Mouse (Mus musculus): ENCODE data around the gene Atf7ip. TPM values are rescaled to one million over a fixed set of nuclear protein-coding genes. Genes with fewer than 3 reads are reported as not detected.

Atf7ip gene
- total and polyA plus RNA-seq, 2 experiments = 5.2 to 14.9 TPM

- no peak overlapping the region for H3K4me3 ChIP-seq (ENCODE audit: insufficient read depth, low read depth, low read length)
- 0 out of 2 replicates have a peak, but pooled peaks have one; percentile 1 for TF ChIP-seq CTCF (IDR thresholded peaks at IDR 0.05; ENCODE audit: low read depth, low read length)
- no peak for TF ChIP-seq POLR2A (IDR thresholded peaks at IDR 0.05; ENCODE audit: extremely low read depth, insufficient read depth, low read length)
- no peak overlapping the region for H3K9ac ChIP-seq (ENCODE audit: low read depth, low read length)
- 24% methylated on average over 10 of the region's 10 CpGs for WGBS
- peak overlapping the region; percentile 68 for H3K27ac ChIP-seq (replicated peaks; ENCODE audit: insufficient read depth, low read depth, low read length)
- peaks cover 6% of the 10 kb centered on the region for H3K4me1 ChIP-seq (ENCODE audit: control insufficient read depth, insufficient read depth, low read length)
- H3K27me3 ChIP-seq (ENCODE audit: control insufficient read depth, insufficient read depth, low read length) = no peaks in the 10 kb centered on the region
- no peaks in the 10 kb centered on the region for H3K36me3 ChIP-seq (ENCODE audit: control insufficient read depth, insufficient read depth, low read length)
- DNase-seq (ENCODE audit: extremely low read depth, low read depth, low spot score) = peak; percentile 97
- H3K79me2 ChIP-seq (ENCODE audit: control insufficient read depth, insufficient read depth, low read length) = no peaks in the 10 kb centered on the region
Measured at GRCm38 (mm10) chr6:136647455-136647861, 141.5 kb downstream of the Atf7ip start.

- Histone ChIP-seq H3K27ac (replicated peaks; ENCODE audit: insufficient read depth, low read depth, low read length) (no peak overlapping the region), H3K27me3 (ENCODE audit: control insufficient read depth, insufficient read depth, low read length) (no peaks in the 10 kb centered on the region), H3K9ac (ENCODE audit: low read depth, low read length) (no peak overlapping the region), H3K4me3 (ENCODE audit: insufficient read depth, low read depth, low read length) (no peak overlapping the region), H3K36me3 (ENCODE audit: control insufficient read depth, insufficient read depth, low read length) (no peaks in the 10 kb centered on the region), H3K4me1 (ENCODE audit: control insufficient read depth, insufficient read depth, low read length) (peaks cover 13% of the 10 kb centered on the region), H3K79me2 (ENCODE audit: control insufficient read depth, insufficient read depth, low read length) (no peaks in the 10 kb centered on the region)
- WGBS = 87% methylated on average over 8 of the region's 8 CpGs
- TF ChIP-seq POLR2A (IDR thresholded peaks at IDR 0.05; ENCODE audit: extremely low read depth, insufficient read depth, low read length) (no peak), CTCF (IDR thresholded peaks at IDR 0.05; ENCODE audit: low read depth, low read length) (no peak)
- no peak for DNase-seq (ENCODE audit: extremely low read depth, low read depth, low spot score)
Measured at GRCm38 (mm10) chr6:136650664-136651063, 144.7 kb downstream of the Atf7ip start.

- no peak overlapping the region for H3K4me3 ChIP-seq (ENCODE audit: insufficient read depth, low read depth, low read length)
- no peak overlapping the region; the same call in 1 of the 2 replicates for H3K27ac ChIP-seq (replicated peaks; ENCODE audit: insufficient read depth, low read depth, low read length)
- no peaks in the 10 kb centered on the region for H3K36me3 ChIP-seq (ENCODE audit: control insufficient read depth, insufficient read depth, low read length)
- no peak for DNase-seq (ENCODE audit: extremely low read depth, low read depth, low spot score)
- no peak overlapping the region for H3K9ac ChIP-seq (ENCODE audit: low read depth, low read length)
- TF ChIP-seq CTCF (IDR thresholded peaks at IDR 0.05; ENCODE audit: low read depth, low read length) (no peak), POLR2A (IDR thresholded peaks at IDR 0.05; ENCODE audit: extremely low read depth, insufficient read depth, low read length) (no peak)
- no peaks in the 10 kb centered on the region for H3K27me3 ChIP-seq (ENCODE audit: control insufficient read depth, insufficient read depth, low read length)
- WGBS = 70% methylated on average over 5 of the region's 5 CpGs
- H3K4me1 ChIP-seq (ENCODE audit: control insufficient read depth, insufficient read depth, low read length) = peaks cover 9% of the 10 kb centered on the region
- H3K79me2 ChIP-seq (ENCODE audit: control insufficient read depth, insufficient read depth, low read length) = no peaks in the 10 kb centered on the region
Measured at GRCm38 (mm10) chr6:136653331-136653730, 147.4 kb downstream of the Atf7ip start.

DNA sequence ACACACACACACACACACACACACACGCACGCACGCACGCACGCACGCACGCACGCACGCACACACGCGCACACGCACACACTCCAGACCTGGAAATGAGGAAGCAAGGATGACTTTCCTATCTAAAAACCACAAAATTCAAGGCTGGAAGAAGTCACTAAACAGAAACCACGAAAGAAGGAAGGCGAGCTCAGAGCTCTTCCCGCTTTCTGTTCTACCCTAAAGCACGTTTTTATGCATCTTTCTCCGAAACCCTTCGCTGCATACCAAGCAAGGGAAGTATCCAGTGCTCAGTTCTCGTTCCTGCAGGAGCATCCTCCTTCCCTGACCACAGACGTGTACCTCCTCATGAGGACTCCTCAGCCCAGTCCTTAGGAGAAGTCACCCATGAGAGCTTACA is 148.5 kb downstream of the Atf7ip start:
- Histone ChIP-seq H3K36me3 (ENCODE audit: control insufficient read depth, insufficient read depth, low read length) (no peaks in the 10 kb centered on the region), H3K27me3 (ENCODE audit: control insufficient read depth, insufficient read depth, low read length) (no peaks in the 10 kb centered on the region), H3K4me1 (ENCODE audit: control insufficient read depth, insufficient read depth, low read length) (peaks cover 7% of the 10 kb centered on the region), H3K9ac (ENCODE audit: low read depth, low read length) (no peak overlapping the region), H3K27ac (replicated peaks; ENCODE audit: insufficient read depth, low read depth, low read length) (no peak overlapping the region), H3K79me2 (ENCODE audit: control insufficient read depth, insufficient read depth, low read length) (no peaks in the 10 kb centered on the region), H3K4me3 (ENCODE audit: insufficient read depth, low read depth, low read length) (no peak overlapping the region)
- WGBS = 89% methylated on average over 20 of the region's 20 CpGs
- peak; percentile 25 for DNase-seq (ENCODE audit: extremely low read depth, low read depth, low spot score)
- TF ChIP-seq CTCF (IDR thresholded peaks at IDR 0.05; ENCODE audit: low read depth, low read length) (no peak), POLR2A (IDR thresholded peaks at IDR 0.05; ENCODE audit: extremely low read depth, insufficient read depth, low read length) (no peak)

DNA sequence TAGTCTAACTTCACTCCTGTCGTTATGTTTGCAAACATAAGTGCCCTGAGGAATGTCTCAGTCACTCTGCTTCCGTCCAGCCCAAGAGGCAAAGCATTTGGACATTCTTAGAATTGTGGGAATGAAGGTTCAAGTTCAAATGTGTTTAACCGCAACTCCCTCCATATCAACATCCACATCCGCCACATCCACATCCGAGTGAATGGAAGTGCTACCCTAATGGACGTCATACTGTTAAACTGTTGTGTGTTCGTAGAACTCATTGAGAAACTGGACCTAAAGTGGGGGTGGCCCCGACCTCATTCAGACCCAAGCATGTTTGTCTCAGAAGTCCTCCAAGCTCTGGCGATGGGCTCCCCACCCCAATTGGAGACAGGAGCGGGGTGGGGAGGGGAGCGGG is 149.8 kb downstream of the Atf7ip start:
- H3K9ac ChIP-seq (ENCODE audit: low read depth, low read length) = no peak overlapping the region
- H3K36me3 ChIP-seq (ENCODE audit: control insufficient read depth, insufficient read depth, low read length) = no peaks in the 10 kb centered on the region
- no peak overlapping the region for H3K27ac ChIP-seq (replicated peaks; ENCODE audit: insufficient read depth, low read depth, low read length)
- peaks cover 10% of the 10 kb centered on the region for H3K4me1 ChIP-seq (ENCODE audit: control insufficient read depth, insufficient read depth, low read length)
- 79% methylated on average over 11 of the region's 11 CpGs for WGBS
- H3K4me3 ChIP-seq (ENCODE audit: insufficient read depth, low read depth, low read length) = no peak overlapping the region
- TF ChIP-seq POLR2A (IDR thresholded peaks at IDR 0.05; ENCODE audit: extremely low read depth, insufficient read depth, low read length) (no peak), CTCF (IDR thresholded peaks at IDR 0.05; ENCODE audit: low read depth, low read length) (no peak)
- H3K79me2 ChIP-seq (ENCODE audit: control insufficient read depth, insufficient read depth, low read length) = no peaks in the 10 kb centered on the region; the same call in 1 of the 2 replicates
- no peak for DNase-seq (ENCODE audit: extremely low read depth, low read depth, low spot score)
- no peaks in the 10 kb centered on the region for H3K27me3 ChIP-seq (ENCODE audit: control insufficient read depth, insufficient read depth, low read length)

DNA sequence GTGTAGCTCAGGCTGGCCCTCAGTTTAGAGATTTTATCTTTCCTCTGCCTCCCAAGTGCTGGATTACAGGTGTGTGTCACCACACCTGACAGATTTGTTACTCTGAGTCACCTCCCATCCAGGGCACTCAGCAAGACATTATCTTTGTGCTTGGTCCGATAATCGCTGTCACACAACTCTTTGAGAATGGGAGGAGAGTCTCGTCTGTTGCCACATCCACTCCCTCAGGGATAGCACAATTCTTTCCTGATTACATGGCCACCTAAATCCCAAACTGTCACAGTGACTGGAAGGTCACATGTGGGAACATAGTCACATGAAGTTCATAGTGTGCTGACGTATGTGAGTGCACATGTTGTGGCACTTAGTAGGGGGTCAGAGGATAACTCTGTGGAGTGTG is 152.3 kb downstream of the Atf7ip start:
- H3K4me1 ChIP-seq (ENCODE audit: control insufficient read depth, insufficient read depth, low read length) = peaks cover 3% of the 10 kb centered on the region; the same call in 1 of the 2 replicates
- no peak overlapping the region for H3K27ac ChIP-seq (replicated peaks; ENCODE audit: insufficient read depth, low read depth, low read length)
- 92% methylated on average over 4 of the region's 4 CpGs for WGBS
- TF ChIP-seq CTCF (IDR thresholded peaks at IDR 0.05; ENCODE audit: low read depth, low read length) = no peak
- TF ChIP-seq POLR2A (IDR thresholded peaks at IDR 0.05; ENCODE audit: extremely low read depth, insufficient read depth, low read length) = no peak
- H3K36me3 ChIP-seq (ENCODE audit: control insufficient read depth, insufficient read depth, low read length) = no peaks in the 10 kb centered on the region
- no peaks in the 10 kb centered on the region for H3K27me3 ChIP-seq (ENCODE audit: control insufficient read depth, insufficient read depth, low read length)
- no peak overlapping the region for H3K4me3 ChIP-seq (ENCODE audit: insufficient read depth, low read depth, low read length)
- H3K9ac ChIP-seq (ENCODE audit: low read depth, low read length) = no peak overlapping the region
- DNase-seq (ENCODE audit: extremely low read depth, low read depth, low spot score) = no peak
- no peaks in the 10 kb centered on the region; the same call in 1 of the 2 replicates for H3K79me2 ChIP-seq (ENCODE audit: control insufficient read depth, insufficient read depth, low read length)
